Mouse (Mus musculus) CD4-positive, CD25-positive, alpha-beta regulatory T cell (primary cell): ENCODE results near the gene Esd. TPM values are rescaled to one million over a fixed set of nuclear protein-coding genes. Genes with fewer than 3 reads are reported as not detected.

Experiments used
- polyA plus RNA-seq: library from polyadenylated mRNA; unstranded; fragments of 100-300 nt; shearing (Covaris generic); gene quantifications from one replicate; pipeline ENCODE4 v1.2.1, GENCODE M21; 2017

Gene Esd
- 168 TPM for polyA plus RNA-seq

GRCm38 (mm10) chr14:74732079-74732783, at the start of gene Esd:
Gene Esd, plus strand, starts transcription at chr14:74732297.

Other genes with a start within 250 kb of the Esd start
- not detected for gene Htr2a, start 91.5 kb upstream of the Esd start, polyA plus RNA-seq
- gene Lrch1, start 215.6 kb downstream of the Esd start, polyA plus RNA-seq = 62.8 TPM